Comparison of ENCODE assay signal across 8 mouse cellular contexts in genomic region chr1:135765645-135766591, GRCm38 (mm10). TPM values are rescaled to one million over a fixed set of nuclear protein-coding genes. Genes with fewer than 3 reads are reported as not detected.
DNase-seq lines count a peak whose midpoint lies in the region; ATAC-seq and TF ChIP-seq lines count a peak whose summit lies in the region.

Gene Phlda3 (plus strand): TSS chr1:135766119.

- H3K9ac ChIP-seq in ES-Bruce4 (ENCODE audit: low read depth, poor library complexity, severe bottlenecking), result peak within 1 kb of the TSS; percentile 99
- H3K9ac ChIP-seq in forebrain, embryonic 16.5 days (replicated peaks; ENCODE audit: low read depth, low read length), result peak within 1 kb of the TSS; percentile 78
- peak within 1 kb of the TSS; percentile 92 for H3K9ac ChIP-seq in lung, embryonic 16.5 days (ENCODE audit: low read length)

- TF ChIP-seq CTCF in ES-Bruce4 (IDR thresholded peaks at IDR 0.05; ENCODE audit: low read depth, low read length), result no peak
- no peak for TF ChIP-seq CTCF in brain, embryonic 14.5 days (IDR thresholded peaks at IDR 0.05; ENCODE audit: borderline replicate concordance, extremely low read depth, insufficient read depth, insufficient read length)
- peak; percentile 28 for TF ChIP-seq CTCF in layer of hippocampus, adult 2 months (conservative IDR thresholded peaks at IDR 0.05)

- H3K27ac ChIP-seq in ES-Bruce4 (ENCODE audit: insufficient read depth, low read length), result peak within 1 kb of the TSS; percentile 23; the same call in 1 of the 2 replicates
- H3K27ac ChIP-seq in forebrain, embryonic 16.5 days (ENCODE audit: low read length), result peak within 1 kb of the TSS; percentile 29
- H3K27ac ChIP-seq in layer of hippocampus, adult 2 months, result peak within 1 kb of the TSS; percentile 87
- peak within 1 kb of the TSS; percentile 93 for H3K27ac ChIP-seq in lung, embryonic 16.5 days (ENCODE audit: low read length)

- no peak for TF ChIP-seq POLR2A in ES-Bruce4 (IDR thresholded peaks at IDR 0.05; ENCODE audit: insufficient read depth, low read length)
- TF ChIP-seq POLR2A in brain, embryonic 14.5 days (IDR thresholded peaks at IDR 0.05; ENCODE audit: borderline replicate concordance, extremely low read depth, insufficient read depth, insufficient read length, poor library complexity, severe bottlenecking), result peak; percentile 53; the same call in 1 of the 2 replicates

- H3K36me3 ChIP-seq in ES-Bruce4 (ENCODE audit: control insufficient read depth, insufficient read depth, low read length, poor library complexity, severe bottlenecking), result peaks cover 30% of the 10 kb centered on the region
- H3K36me3 ChIP-seq in forebrain, embryonic 16.5 days (ENCODE audit: control insufficient read depth, insufficient read depth), result no peaks in the 10 kb centered on the region
- H3K36me3 ChIP-seq in lung, embryonic 16.5 days (ENCODE audit: control insufficient read depth, insufficient read depth, low read length), result peaks cover 5% of the 10 kb centered on the region

- peak within 1 kb of the TSS; percentile 99 for H3K4me3 ChIP-seq in ES-Bruce4 (ENCODE audit: low read depth, low read length)
- peak within 1 kb of the TSS; percentile 60 for H3K4me3 ChIP-seq in forebrain, embryonic 16.5 days (replicated peaks; ENCODE audit: low read length)
- H3K4me3 ChIP-seq in layer of hippocampus, adult 2 months, result peak within 1 kb of the TSS; percentile 76
- H3K4me3 ChIP-seq in lung, embryonic 16.5 days (ENCODE audit: low read length), result peak within 1 kb of the TSS; percentile 83

- H3K9me3 ChIP-seq in ES-Bruce4 (replicated peaks; ENCODE audit: control insufficient read depth, insufficient read depth, low read length, poor library complexity, severe bottlenecking), result no peaks in the 10 kb centered on the region
- no peaks in the 10 kb centered on the region for H3K9me3 ChIP-seq in forebrain, embryonic 16.5 days (ENCODE audit: control insufficient read depth, low read length)
- H3K9me3 ChIP-seq in lung, embryonic 16.5 days (ENCODE audit: control insufficient read depth, low read length), result no peaks in the 10 kb centered on the region

- WGBS in forebrain, embryonic 16.5 days, result 1% methylated on average over 75 of the region's 90 CpGs
- 2% methylated on average over 50 of the region's 90 CpGs for whole genome bisulfite sequencing in lung, embryonic 16.5 days

- DNase-seq in brain, embryonic 14.5 days (ENCODE audit: low read depth), result peak; percentile 84
- DNase-seq in heart, postnatal 36 days, result peak; percentile 81 to 85
- peak in 1 of 2 experiments; percentile 48 for DNase-seq in layer of hippocampus, adult 2 months (ENCODE audit: low spot score in 2 of 2)
- peak; percentile 85 for DNase-seq in ovary, postnatal 36 days (ENCODE audit: low spot score)
- peak; percentile 78 to 85 for DNase-seq in urinary bladder, adult 18-20 months (ENCODE audit: low spot score in 2 of 2)

- intact Hi-C loops in heart, postnatal 36 days (cut with DNase I), result loop anchor here (1.0 to 2.0 kb wide), 2 partner anchors 13 to 15 kb away; no protein-coding TSS in a partner anchor

- H3K4me1 ChIP-seq in ES-Bruce4 (ENCODE audit: control insufficient read depth, insufficient read depth, low read length), result peaks cover 9% of the 10 kb centered on the region
- peaks cover 14% of the 10 kb centered on the region for H3K4me1 ChIP-seq in forebrain, embryonic 16.5 days (replicated peaks; ENCODE audit: control insufficient read depth, insufficient read depth, low read length)
- H3K4me1 ChIP-seq in lung, embryonic 16.5 days (replicated peaks; ENCODE audit: control insufficient read depth, insufficient read depth, low read length), result peaks cover 40% of the 10 kb centered on the region

- ATAC-seq in forebrain, embryonic 16.5 days, result peak; percentile 87
- peak; percentile 92 for ATAC-seq in lung, embryonic 16.5 days (ENCODE audit: low read depth)

- TF ChIP-seq EP300 in ES-Bruce4 (IDR thresholded peaks at IDR 0.05; ENCODE audit: insufficient read depth, low read depth, low read length), result no peak

- no peaks in the 10 kb centered on the region for H3K27me3 ChIP-seq in ES-Bruce4 (ENCODE audit: control insufficient read depth, insufficient read depth, low read length, poor library complexity, severe bottlenecking)
- no peaks in the 10 kb centered on the region for H3K27me3 ChIP-seq in forebrain, embryonic 16.5 days (replicated peaks; ENCODE audit: control insufficient read depth, insufficient read depth, low read length)
- no peaks in the 10 kb centered on the region for H3K27me3 ChIP-seq in lung, embryonic 16.5 days (ENCODE audit: control insufficient read depth, insufficient read depth, low read depth, low read length)

- peak within 1 kb of the TSS; percentile 83 for H3K4me2 ChIP-seq in forebrain, embryonic 16.5 days (ENCODE audit: low read length)
- H3K4me2 ChIP-seq in lung, embryonic 16.5 days (ENCODE audit: low read depth, low read length), result peak within 1 kb of the TSS; percentile 90

RNA-seq across cellular contexts. Expression of gene Phlda3, which starts in this region (rescaled TPM):
- polyA plus RNA-seq in ES-Bruce4 (2011; ENCODE audit: insufficient read depth, insufficient read length, low read depth, missing spikeins), result 88.1 and 98.9 TPM in 2 replicates
- 18.6 and 20.1 TPM in 2 replicates for polyA plus RNA-seq in brain, embryonic 14.5 days (2012; rRNA removed)
- polyA plus RNA-seq in forebrain, embryonic 16.5 days (2015; fragmentation: Nextera tagmentation; extraction: Ambion mirVana), result 17.3 and 19.9 TPM in 2 replicates
- total RNA-seq in heart, postnatal 36 days (2021), result 10 to 100 TPM in 1 of 2 experiments, 1 to 10 TPM in 1; 9.7 to 13.3 TPM
- 10 to 100 TPM; 11.8 to 12.1 TPM for total RNA-seq in layer of hippocampus, adult 2 months (2021)
- polyA plus RNA-seq in lung, embryonic 16.5 days (2015; fragmentation: Nextera tagmentation; extraction: Ambion mirVana), result 62.8 and 63.2 TPM in 2 replicates

Comparison
In these comparisons a context has a peak if more than half of its experiments do, and no peak if none do; other contexts are left out.
1. H3K27ac ChIP-seq: peak in every context shown above with its lines; median percentile 93 in lung, embryonic 16.5 days; 87 in layer of hippocampus, adult 2 months; 29 in forebrain, embryonic 16.5 days; 23 in ES-Bruce4.